Mouse (Mus musculus): ENCODE data around the gene Xrcc5.

The Xrcc5 gene

DNA sequence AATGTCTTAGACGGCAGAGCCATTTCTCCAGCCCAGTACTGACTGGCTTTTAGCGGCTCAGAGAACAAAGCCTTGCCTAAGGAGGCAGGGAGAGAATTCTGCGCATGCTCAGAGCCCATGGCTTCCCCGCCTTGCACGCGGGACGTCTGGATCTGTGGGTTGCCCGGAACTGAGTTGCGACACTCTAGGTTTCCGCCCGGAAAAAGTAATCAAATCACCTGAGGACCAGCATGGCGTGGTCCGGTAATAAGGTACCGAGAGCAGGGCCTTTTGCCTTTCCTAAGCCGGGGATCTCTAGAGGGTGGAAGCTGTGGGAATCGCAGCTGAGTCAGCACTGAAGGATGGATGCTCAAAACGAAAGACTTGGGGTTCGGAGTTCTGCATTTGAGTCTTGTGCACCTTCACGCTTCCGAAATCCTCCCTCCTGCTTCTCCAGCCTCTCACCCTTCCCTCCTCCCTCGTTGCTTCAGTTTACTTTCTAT is at the start of gene Xrcc5:
TSS of gene Xrcc5 (plus strand) at position 105 of the 482 bp plus-strand sequence.
- DNase-seq (ENCODE audit: low read depth, low spot score) = peak; percentile 99

DNA sequence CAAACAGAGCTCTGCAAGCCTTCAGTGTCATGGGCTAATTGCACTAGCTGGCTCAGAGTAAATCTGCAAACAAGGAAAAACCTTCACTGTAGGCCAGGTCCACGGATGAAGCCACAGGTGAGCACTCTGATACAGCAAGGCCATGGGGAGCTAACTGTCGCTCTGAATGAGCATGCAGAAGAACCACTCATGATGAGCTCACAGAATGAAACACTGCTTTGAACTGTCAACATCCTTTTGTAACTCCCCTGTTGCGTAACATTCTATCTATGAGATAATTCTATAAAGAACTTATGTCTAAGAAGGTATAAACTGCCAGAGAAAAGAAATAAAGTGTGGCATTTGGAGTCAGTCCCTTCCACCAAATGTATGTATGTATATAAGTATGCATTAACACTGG is 44.1 kb upstream of the Xrcc5 start:
- DNase-seq (ENCODE audit: low read depth, low spot score) = no peak

DNA sequence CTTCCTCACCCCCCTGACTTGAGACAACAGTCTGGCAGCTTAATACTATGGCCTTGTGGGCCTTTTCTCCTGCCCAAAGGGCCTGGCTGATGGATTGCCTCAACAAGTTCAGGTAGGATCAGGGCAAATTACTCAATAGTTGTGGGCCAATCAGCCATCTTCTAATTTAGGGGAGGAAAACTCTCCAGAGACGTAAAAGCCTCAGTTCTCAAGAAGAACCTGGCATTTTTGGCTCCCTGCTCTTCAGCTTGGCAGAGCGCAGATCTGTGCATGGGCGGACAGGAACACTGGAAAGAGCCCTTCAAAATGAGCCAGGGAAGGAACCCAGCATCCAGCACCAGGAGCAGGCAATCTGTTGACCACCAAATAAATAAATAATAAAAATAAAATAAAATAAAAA is 29.1 kb upstream of the Xrcc5 start:
- DNase-seq (ENCODE audit: low read depth, low spot score) = no peak

GRCm38 (mm10) chr1:72282604-72283003 is 24.6 kb upstream of the Xrcc5 start:
- DNase-seq (ENCODE audit: low read depth, low spot score) = no peak

DNA sequence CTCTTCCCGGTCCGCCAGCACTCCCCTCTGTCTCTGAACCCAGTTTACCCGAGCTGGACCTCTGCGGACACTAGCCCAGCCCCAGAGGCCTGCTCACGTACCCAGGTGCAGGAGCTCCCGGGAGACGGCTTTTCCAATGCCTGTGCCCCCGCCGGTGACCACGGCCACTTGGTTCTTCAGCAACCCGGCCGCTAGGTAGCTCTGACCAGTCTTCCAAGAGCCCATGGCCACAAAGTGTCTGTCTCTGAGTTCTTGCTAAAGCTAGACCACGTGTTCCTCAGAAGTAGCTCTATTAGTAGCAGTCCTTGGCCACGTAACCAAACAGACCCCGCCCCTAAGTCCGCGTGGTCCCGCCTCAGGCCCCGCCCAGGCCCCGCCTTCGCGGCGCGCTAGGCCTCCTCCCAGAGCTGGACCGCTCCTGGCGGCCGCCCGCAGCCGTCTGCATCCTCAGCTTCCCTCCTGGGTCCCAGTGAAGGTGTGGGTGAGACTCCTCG is 23.2 kb upstream of the Xrcc5 start, which contains the start of the genes Pecr and Tmem169:
TSS of gene Pecr (minus strand) at position 323 of the 494 bp plus-strand sequence.
TSS of gene Tmem169 (plus strand) at position 378 of the 494 bp plus-strand sequence.
- DNase-seq (ENCODE audit: low read depth, low spot score) = peak; percentile 92

DNA sequence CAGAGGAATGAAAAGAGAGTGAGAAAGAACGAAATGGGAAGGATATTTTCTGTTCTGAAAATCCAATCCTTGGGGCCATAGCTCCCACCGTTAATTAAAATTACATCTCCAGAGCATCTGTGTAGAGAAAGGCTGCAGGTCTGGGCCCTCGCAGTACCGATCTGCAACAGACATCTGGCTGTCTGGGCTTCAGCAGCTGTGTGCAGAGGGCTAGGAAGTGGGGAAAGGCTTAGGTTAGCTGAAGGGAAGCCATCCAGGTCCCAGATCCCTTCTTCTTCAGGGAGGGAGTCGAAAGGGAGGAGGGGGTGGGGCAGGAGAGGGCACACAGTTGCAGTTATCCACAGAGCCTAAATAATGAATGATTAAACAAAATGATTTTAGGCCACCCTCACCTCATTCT is 22.7 kb upstream of the Xrcc5 start:
- DNase-seq (ENCODE audit: low read depth, low spot score) = no peak

- DNase-seq (ENCODE audit: low read depth, low spot score) = no peak
These were observed 20.3 kb upstream of the Xrcc5 start for GRCm38 (mm10) chr1:72286904-72287303.

DNA sequence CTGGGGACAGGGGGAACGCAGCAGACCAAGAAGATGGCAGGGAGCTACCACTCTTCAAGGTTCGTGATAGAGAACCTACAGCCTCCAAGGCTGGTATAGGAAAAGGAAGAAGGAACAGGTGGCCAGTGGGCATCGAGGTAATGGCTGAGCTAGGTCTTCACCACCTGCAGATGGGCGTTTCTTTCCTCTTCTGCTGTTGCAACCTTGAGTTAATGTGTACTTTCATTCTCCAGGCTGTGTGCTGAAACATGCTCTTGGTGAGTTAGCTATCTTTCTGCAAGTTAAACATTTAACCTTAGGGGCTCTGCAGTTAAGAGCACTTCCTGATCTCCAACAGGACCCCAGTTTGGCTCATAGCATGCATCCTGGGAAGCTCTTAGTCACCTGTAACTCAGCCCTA is 19.3 kb upstream of the Xrcc5 start:
- no peak for DNase-seq (ENCODE audit: low read depth, low spot score)

DNA sequence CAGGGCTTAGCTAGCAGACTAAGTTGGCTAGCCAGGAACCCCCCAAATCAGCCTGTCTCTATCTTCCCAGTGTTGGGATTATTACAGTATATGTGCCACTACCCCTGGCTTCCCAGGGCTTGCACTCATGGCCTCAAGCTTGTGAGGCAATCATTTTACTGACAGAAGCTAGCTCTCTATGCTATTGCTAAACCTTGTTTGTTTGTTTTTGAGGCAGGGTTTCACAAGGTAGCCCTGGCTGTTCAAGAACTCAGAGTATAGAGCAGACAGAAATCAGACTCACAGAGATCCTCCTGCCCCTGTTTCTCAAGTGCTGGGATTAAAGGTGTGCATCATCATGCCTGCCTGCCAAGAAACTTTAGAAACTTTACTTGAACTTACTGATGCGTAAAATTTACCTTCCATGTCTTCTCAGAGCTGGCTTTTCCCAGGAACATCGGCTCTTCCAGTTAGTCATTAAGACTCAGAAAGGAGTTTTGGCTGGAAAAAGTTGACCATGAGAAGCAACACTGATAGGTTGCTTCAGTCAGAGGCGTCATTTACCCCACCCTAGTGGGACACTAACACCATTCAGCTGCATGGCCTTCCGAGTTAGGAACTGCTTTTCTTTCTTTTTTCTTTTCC is 18.6 kb upstream of the Xrcc5 start:
- no peak for DNase-seq (ENCODE audit: low read depth, low spot score)

- no peak for DNase-seq (ENCODE audit: low read depth, low spot score)
These were observed 16.3 kb upstream of the Xrcc5 start for GRCm38 (mm10) chr1:72290896-72291295.

- no peak for DNase-seq (ENCODE audit: low read depth, low spot score)
These were observed 15.8 kb upstream of the Xrcc5 start for GRCm38 (mm10) chr1:72291421-72291820.

DNA sequence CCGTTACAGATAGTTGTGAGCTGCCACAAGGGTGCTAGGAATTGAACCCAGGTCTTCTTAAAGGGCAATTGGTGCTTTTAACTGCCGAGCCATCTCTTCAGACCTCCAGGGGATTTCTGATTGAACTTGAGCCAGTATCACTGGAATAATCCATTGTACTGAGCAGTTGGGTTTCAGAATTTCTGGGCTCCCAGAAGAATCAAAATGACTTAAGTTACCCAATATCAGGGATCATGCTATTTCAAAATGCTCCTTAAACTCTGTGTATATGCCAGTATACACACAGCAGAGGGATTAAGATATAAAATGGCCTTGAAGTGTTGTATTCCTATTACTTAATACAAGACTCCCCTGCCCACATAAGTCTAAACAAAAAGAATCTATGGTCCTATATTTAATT is 15.3 kb upstream of the Xrcc5 start:
- no peak for DNase-seq (ENCODE audit: low read depth, low spot score)

DNA sequence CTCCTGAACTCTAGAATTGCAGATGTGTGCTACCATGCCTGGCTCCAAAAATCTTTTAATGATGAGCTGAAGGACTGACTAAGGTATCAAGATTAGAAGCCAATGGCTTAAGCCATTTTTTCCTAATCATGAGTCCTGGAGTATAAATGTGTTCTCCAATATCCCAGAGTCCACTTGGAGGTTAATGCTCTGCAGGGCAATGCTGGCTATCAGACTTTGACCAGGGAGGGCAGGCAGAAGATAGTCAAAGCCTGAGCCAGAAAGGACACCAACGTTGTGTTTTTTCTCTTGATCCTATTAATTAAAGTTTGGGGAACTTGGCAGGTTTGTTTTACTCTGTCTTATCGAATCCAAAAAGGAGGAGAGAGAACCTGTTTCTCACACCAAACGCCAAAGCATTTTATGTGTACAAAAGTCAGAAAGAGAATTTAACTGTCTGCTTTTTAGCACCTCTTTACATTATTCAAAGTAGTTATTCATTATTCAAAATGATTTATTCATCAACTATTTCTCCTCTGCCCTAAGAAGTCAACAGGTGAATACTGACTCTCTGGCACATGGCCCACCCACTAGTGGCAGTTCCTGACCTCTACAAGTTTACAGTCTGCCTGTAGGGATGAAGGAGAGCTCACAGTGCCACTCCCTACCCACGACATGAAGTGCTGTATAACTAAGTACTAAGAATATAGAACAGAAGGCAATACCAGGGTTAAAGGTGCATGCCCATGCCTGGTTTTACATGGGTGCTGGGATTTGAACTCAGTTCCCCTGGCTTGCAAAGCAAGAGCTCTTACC is 13.2 kb upstream of the Xrcc5 start:
- DNase-seq (ENCODE audit: low read depth, low spot score) = no peak

DNA sequence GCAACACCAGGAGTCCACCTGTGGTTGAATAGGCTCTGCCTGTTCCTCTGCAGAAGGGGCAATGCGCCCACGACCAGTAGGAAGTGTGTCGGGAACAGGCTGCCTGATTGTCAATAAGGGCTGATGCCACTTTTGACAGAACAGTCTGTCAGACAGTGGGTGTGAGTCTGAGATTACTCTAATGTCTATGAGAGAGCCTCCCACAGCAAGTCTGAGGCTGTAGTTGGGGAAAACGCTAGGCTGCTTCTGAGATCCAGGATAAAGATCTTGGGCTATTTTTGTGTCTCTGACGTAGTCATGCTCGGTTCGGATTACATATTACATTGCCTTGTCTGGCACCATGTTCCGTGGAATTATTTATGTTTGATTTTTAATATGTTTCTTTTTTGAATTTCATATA is 11.5 kb upstream of the Xrcc5 start:
- DNase-seq (ENCODE audit: low read depth, low spot score) = no peak

GRCm38 (mm10) chr1:72301845-72302244 is 5.4 kb upstream of the Xrcc5 start:
- DNase-seq (ENCODE audit: low read depth, low spot score) = no peak

DNA sequence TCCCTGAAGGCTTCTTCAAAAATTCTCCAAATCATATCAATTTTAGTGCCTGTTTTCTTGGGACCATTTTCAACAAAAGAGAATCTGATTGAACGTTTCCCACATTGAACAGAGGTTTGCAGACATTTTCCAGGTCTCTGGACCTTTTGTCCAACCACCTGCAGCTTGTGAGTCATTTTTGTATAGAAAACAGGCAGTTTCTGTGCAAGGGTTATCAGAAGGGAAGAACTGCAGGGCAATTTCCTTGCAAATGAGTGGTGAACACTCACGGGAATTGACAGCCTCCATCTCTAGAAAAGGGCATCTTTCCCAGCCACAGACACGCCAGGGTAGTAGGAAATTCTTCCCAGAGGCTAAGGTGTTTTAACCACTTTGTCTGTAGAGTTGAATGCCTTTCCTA is 980 bp upstream of the Xrcc5 start:
- DNase-seq (ENCODE audit: low read depth, low spot score) = no peak

GRCm38 (mm10) chr1:72306679-72307181 is 491 bp upstream of the Xrcc5 start:
- DNase-seq (ENCODE audit: low read depth, low spot score) = no peak

- DNase-seq (ENCODE audit: low read depth, low spot score) = no peak
These were observed 1.7 kb downstream of the Xrcc5 start for GRCm38 (mm10) chr1:72308919-72309318.

DNA sequence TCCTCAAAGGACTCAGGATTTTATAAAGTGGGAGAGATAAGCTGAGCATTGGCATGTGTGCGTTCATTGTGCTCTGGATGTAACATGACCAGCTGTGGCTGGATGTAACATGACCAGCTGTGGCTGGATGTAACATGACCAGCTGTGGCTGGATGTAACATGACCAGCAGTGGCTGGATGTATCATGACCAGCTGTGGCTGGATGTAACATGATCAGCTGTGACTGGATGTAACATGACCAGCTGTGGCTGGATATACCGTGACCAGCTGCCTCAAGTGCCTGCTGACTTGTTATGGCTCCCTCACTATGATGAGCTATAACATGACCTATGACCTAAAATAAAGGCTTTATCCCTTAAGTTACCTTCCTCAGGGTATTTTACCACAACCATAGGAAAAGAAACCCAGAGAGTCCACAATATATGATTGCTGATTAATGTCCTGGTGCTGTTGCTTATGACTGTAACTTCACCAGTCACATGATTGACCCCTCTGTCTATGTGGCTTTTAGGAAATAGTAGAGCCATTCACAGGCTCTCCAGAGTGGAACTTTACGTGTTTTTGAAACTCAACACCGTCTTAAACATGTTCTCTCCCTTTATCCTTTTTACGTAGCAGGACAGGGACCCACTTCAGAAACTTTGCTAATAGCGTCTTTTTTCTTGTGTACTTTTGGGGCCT is 2.7 kb downstream of the Xrcc5 start:
- DNase-seq (ENCODE audit: low read depth, low spot score) = peak; percentile 91

GRCm38 (mm10) chr1:72312701-72313398 is 5.6 kb downstream of the Xrcc5 start:
- DNase-seq (ENCODE audit: low read depth, low spot score) = no peak

GRCm38 (mm10) chr1:72313399-72314039 is 6.3 kb downstream of the Xrcc5 start:
- peak; percentile 56 for DNase-seq (ENCODE audit: low read depth, low spot score)

All from forelimb bud, embryonic 11.5 days (tissue).